In the genomic region with DNA sequence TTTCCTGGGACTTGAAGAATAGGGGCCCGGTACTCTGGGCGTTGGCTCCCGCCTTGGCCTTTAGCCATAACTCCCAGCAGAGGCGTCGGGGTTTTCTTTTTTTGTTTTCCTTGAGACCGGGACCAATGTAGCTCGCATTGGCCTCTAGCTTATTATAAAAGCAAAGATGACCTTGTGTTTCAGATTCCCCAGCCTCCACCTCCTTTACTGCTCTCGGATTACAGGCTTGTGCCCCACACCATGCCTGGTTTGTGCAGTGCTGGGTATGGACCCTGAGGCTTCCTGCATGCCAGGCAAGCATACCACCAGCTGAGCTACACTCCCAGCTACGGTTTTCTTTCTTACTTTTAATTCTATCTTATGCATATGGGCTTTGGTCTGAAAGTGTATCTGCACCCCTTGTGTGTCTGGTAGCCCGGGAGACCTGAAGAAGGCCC, we compare ENCODE assay signal across 8 mouse cellular contexts. TPM values are rescaled to one million over a fixed set of nuclear protein-coding genes. Genes with fewer than 3 reads are reported as not detected.
DNase-seq lines count a peak whose midpoint lies in the region; ATAC-seq and TF ChIP-seq lines count a peak whose summit lies in the region.

No protein-coding gene starts in this region.

- H3K4me3 ChIP-seq in kidney, embryonic 16.5 days (ENCODE audit: low read length) = peak overlapping the region; percentile 56
- peak overlapping the region; percentile 58 for H3K4me3 ChIP-seq in embryonic facial prominence, embryonic 14.5 days (ENCODE audit: low read depth, low read length)
- peak overlapping the region; percentile 54 for H3K4me3 ChIP-seq in hindbrain, postnatal 0 days (ENCODE audit: low read length)
- H3K4me3 ChIP-seq in midbrain, embryonic 15.5 days = peak overlapping the region; percentile 55
- no peak overlapping the region for H3K4me3 ChIP-seq in cerebellum, adult 2 months (replicated peaks; ENCODE audit: insufficient read depth, low read depth, low read length)

- no peak for DNase-seq in kidney, adult 18-20 months
- no peak for DNase-seq in embryonic facial prominence, embryonic 14.5 days (ENCODE audit: low spot score)
- no peak for DNase-seq in hindbrain, postnatal 0 days (ENCODE audit: low spot score)
- no peak for DNase-seq in left cerebral cortex, postnatal 25 days (ENCODE audit: low spot score in 2 of 2)
- no peak for DNase-seq in cerebellum, adult 2 months
- DNase-seq in gastrocnemius, postnatal 14 days = no peak

- peak overlapping the region; percentile 99 for H3K4me2 ChIP-seq in kidney, embryonic 16.5 days (replicated peaks; ENCODE audit: low read depth, low read length)
- peak overlapping the region; percentile 98 for H3K4me2 ChIP-seq in embryonic facial prominence, embryonic 14.5 days (ENCODE audit: low read depth, low read length)
- H3K4me2 ChIP-seq in hindbrain, postnatal 0 days (ENCODE audit: low read depth, low read length) = peak overlapping the region; percentile 94
- peak overlapping the region; percentile 94 for H3K4me2 ChIP-seq in midbrain, embryonic 15.5 days

- no peak for TF ChIP-seq POLR2A in cerebellum, adult 2 months (IDR thresholded peaks at IDR 0.05; ENCODE audit: borderline replicate concordance, insufficient read depth, low read length)

- no peak for TF ChIP-seq CTCF in hindbrain, postnatal 0 days (IDR thresholded peaks at IDR 0.05; ENCODE audit: low read depth)
- no peak for TF ChIP-seq CTCF in cerebellum, adult 2 months (IDR thresholded peaks at IDR 0.05; ENCODE audit: borderline replicate concordance, insufficient read depth, low read depth, low read length)

- peak overlapping the region; percentile 44 for H3K9ac ChIP-seq in kidney, embryonic 16.5 days (replicated peaks; ENCODE audit: low read length)
- peak overlapping the region; percentile 41 for H3K9ac ChIP-seq in embryonic facial prominence, embryonic 14.5 days (ENCODE audit: low read depth, low read length)
- 0 out of 2 replicates have a peak overlapping the region, but pooled peaks have one; percentile 63 for H3K9ac ChIP-seq in hindbrain, postnatal 0 days (replicated peaks; ENCODE audit: low read length)
- H3K9ac ChIP-seq in midbrain, embryonic 15.5 days = no peak overlapping the region

- H3K27ac ChIP-seq in kidney, embryonic 16.5 days (ENCODE audit: low read length) = peak overlapping the region; percentile 41
- peak overlapping the region; percentile 66 for H3K27ac ChIP-seq in embryonic facial prominence, embryonic 14.5 days (replicated peaks; ENCODE audit: low read depth, low read length)
- H3K27ac ChIP-seq in hindbrain, postnatal 0 days = no peak overlapping the region
- 0 out of 2 replicates have a peak overlapping the region, but pooled peaks have one; percentile 40 for H3K27ac ChIP-seq in midbrain, embryonic 15.5 days
- no peak overlapping the region for H3K27ac ChIP-seq in cerebellum, adult 2 months (ENCODE audit: insufficient read depth, low read length)

- no peaks in the 10 kb centered on the region for H3K27me3 ChIP-seq in kidney, embryonic 16.5 days (ENCODE audit: insufficient read depth, low read length)
- no peaks in the 10 kb centered on the region for H3K27me3 ChIP-seq in embryonic facial prominence, embryonic 14.5 days (replicated peaks; ENCODE audit: control insufficient read depth, insufficient read depth, low read length)
- H3K27me3 ChIP-seq in hindbrain, postnatal 0 days (ENCODE audit: insufficient read depth, low read length) = no peaks in the 10 kb centered on the region
- 0 out of 2 replicates have a peak, but pooled peaks cover 3% of the 10 kb centered on the region for H3K27me3 ChIP-seq in midbrain, embryonic 15.5 days (replicated peaks)
- no peaks in the 10 kb centered on the region for H3K27me3 ChIP-seq in cerebellum, adult 2 months (ENCODE audit: control insufficient read depth, insufficient read depth, low read length)

- no peaks in the 10 kb centered on the region for H3K36me3 ChIP-seq in kidney, embryonic 16.5 days (ENCODE audit: insufficient read depth, low read length)
- H3K36me3 ChIP-seq in embryonic facial prominence, embryonic 14.5 days (ENCODE audit: control insufficient read depth, insufficient read depth, low read length) = no peaks in the 10 kb centered on the region
- H3K36me3 ChIP-seq in hindbrain, postnatal 0 days (ENCODE audit: insufficient read depth, low read length) = no peaks in the 10 kb centered on the region
- H3K36me3 ChIP-seq in midbrain, embryonic 15.5 days (replicated peaks) = no peaks in the 10 kb centered on the region

- peak; percentile 62 for ATAC-seq in kidney, embryonic 16.5 days (ENCODE audit: low FRiP score, low TSS enrichment)
- ATAC-seq in embryonic facial prominence, embryonic 14.5 days (ENCODE audit: low read depth) = peak; percentile 67
- peak; percentile 45 for ATAC-seq in hindbrain, postnatal 0 days
- peak; percentile 51 for ATAC-seq in midbrain, embryonic 15.5 days (replicated peaks)

- 13% methylated on average over 10 of the region's 10 CpGs for WGBS in kidney, embryonic 16.5 days
- 10% methylated on average over 10 of the region's 10 CpGs for WGBS in embryonic facial prominence, embryonic 14.5 days
- 8% methylated on average over 10 of the region's 10 CpGs for WGBS in hindbrain, postnatal 0 days
- WGBS in midbrain, embryonic 15.5 days = 11% methylated on average over 10 of the region's 10 CpGs
- WGBS in cerebellum, adult 2 months = 21% methylated on average over 10 of the region's 10 CpGs

- intact Hi-C loops in left cerebral cortex, postnatal 25 days (cut with DNase I) = no loop called here
- intact Hi-C loops in gastrocnemius, postnatal 14 days (cut with DNase I; ENCODE audit: low total_unique reads) = no loop called here

- H3K4me1 ChIP-seq in kidney, embryonic 16.5 days (ENCODE audit: insufficient read depth, low read length) = peaks cover 36% of the 10 kb centered on the region
- H3K4me1 ChIP-seq in embryonic facial prominence, embryonic 14.5 days (ENCODE audit: control insufficient read depth, insufficient read depth, low read length) = peaks cover 34% of the 10 kb centered on the region
- H3K4me1 ChIP-seq in hindbrain, postnatal 0 days (ENCODE audit: insufficient read depth, low read length) = peaks cover 25% of the 10 kb centered on the region; the same call in 1 of the 2 replicates
- peaks cover 41% of the 10 kb centered on the region for H3K4me1 ChIP-seq in midbrain, embryonic 15.5 days
- peaks cover under 1% of the 10 kb centered on the region for H3K4me1 ChIP-seq in cerebellum, adult 2 months (ENCODE audit: control insufficient read depth, insufficient read depth, low read length)

- no peaks in the 10 kb centered on the region for H3K9me3 ChIP-seq in kidney, embryonic 16.5 days (ENCODE audit: low read length)
- H3K9me3 ChIP-seq in embryonic facial prominence, embryonic 14.5 days (ENCODE audit: control insufficient read depth, low read length) = no peaks in the 10 kb centered on the region
- no peaks in the 10 kb centered on the region for H3K9me3 ChIP-seq in hindbrain, postnatal 0 days (ENCODE audit: low read length)
- no peaks in the 10 kb centered on the region for H3K9me3 ChIP-seq in midbrain, embryonic 15.5 days

RNA-seq across cellular contexts. Expression of gene Micall2, which starts 0.4 kb away (rescaled TPM):
- polyA plus RNA-seq in kidney, embryonic 16.5 days (2015; fragmentation: Nextera tagmentation; extraction: Ambion mirVana) = 5.4 TPM in 2 replicates
- 5.5 and 5.8 TPM in 2 replicates for polyA plus RNA-seq in embryonic facial prominence, embryonic 14.5 days (2014; fragmentation: Nextera tagmentation; extraction: Ambion mirVana)
- 11.0 and 13.9 TPM in 2 replicates for total RNA-seq in hindbrain, postnatal 0 days (2014; rRNA removed)
- 8.8 and 10.7 TPM in 2 replicates for polyA plus RNA-seq in hindbrain, postnatal 0 days (2015; fragmentation: Nextera tagmentation; extraction: Ambion mirVana)
- polyA plus RNA-seq in midbrain, embryonic 15.5 days (2015; fragmentation: Nextera tagmentation; extraction: Ambion mirVana) = 12.2 and 14.0 TPM in 2 replicates
- 1 to 10 TPM; 2.0 to 2.4 TPM for total RNA-seq in left cerebral cortex, postnatal 25 days (2021)
- 2.6 and 2.7 TPM in 2 replicates for polyA plus RNA-seq in cerebellum, adult 2 months (2012; rRNA removed)
- total RNA-seq in gastrocnemius, postnatal 14 days (2021) = 1 to 10 TPM; 3.0 to 3.1 TPM

RNA-seq across cellular contexts. Expression of gene Ints1, which starts 39.0 kb away (rescaled TPM):
- polyA plus RNA-seq in kidney, embryonic 16.5 days (2015; fragmentation: Nextera tagmentation; extraction: Ambion mirVana) = 28.3 and 30.4 TPM in 2 replicates
- polyA plus RNA-seq in embryonic facial prominence, embryonic 14.5 days (2014; fragmentation: Nextera tagmentation; extraction: Ambion mirVana) = 28.0 and 31.9 TPM in 2 replicates
- total RNA-seq in hindbrain, postnatal 0 days (2014; rRNA removed) = 126 and 158 TPM in 2 replicates
- 23.2 and 24.3 TPM in 2 replicates for polyA plus RNA-seq in hindbrain, postnatal 0 days (2015; fragmentation: Nextera tagmentation; extraction: Ambion mirVana)
- polyA plus RNA-seq in midbrain, embryonic 15.5 days (2015; fragmentation: Nextera tagmentation; extraction: Ambion mirVana) = 32.8 and 34.3 TPM in 2 replicates
- total RNA-seq in left cerebral cortex, postnatal 25 days (2021) = 10 to 100 TPM; 82.7 to 91.5 TPM
- polyA plus RNA-seq in cerebellum, adult 2 months (2012; rRNA removed) = 64.4 and 70.8 TPM in 2 replicates
- 10 to 100 TPM; 36.1 to 36.4 TPM for total RNA-seq in gastrocnemius, postnatal 14 days (2021)

RNA-seq across cellular contexts. Expression of gene Mafk, which starts 54.8 kb away (rescaled TPM):
- polyA plus RNA-seq in kidney, embryonic 16.5 days (2015; fragmentation: Nextera tagmentation; extraction: Ambion mirVana) = 12.2 and 13.3 TPM in 2 replicates
- polyA plus RNA-seq in embryonic facial prominence, embryonic 14.5 days (2014; fragmentation: Nextera tagmentation; extraction: Ambion mirVana) = 7.1 and 8.1 TPM in 2 replicates
- total RNA-seq in hindbrain, postnatal 0 days (2014; rRNA removed) = 12.9 and 13.1 TPM in 2 replicates
- polyA plus RNA-seq in hindbrain, postnatal 0 days (2015; fragmentation: Nextera tagmentation; extraction: Ambion mirVana) = 6.5 and 7.0 TPM in 2 replicates
- polyA plus RNA-seq in midbrain, embryonic 15.5 days (2015; fragmentation: Nextera tagmentation; extraction: Ambion mirVana) = 18.2 and 18.8 TPM in 2 replicates
- total RNA-seq in left cerebral cortex, postnatal 25 days (2021) = 1 to 10 TPM; 6.8 TPM
- 6.8 and 7.8 TPM in 2 replicates for polyA plus RNA-seq in cerebellum, adult 2 months (2012; rRNA removed)
- total RNA-seq in gastrocnemius, postnatal 14 days (2021) = 10 to 100 TPM; 11.1 to 13.6 TPM

Comparison
In these comparisons a context has a peak if more than half of its experiments do, and no peak if none do; other contexts are left out.
1. H3K27ac ChIP-seq: peak in kidney, embryonic 16.5 days (single experiment), embryonic facial prominence, embryonic 14.5 days (single experiment) and midbrain, embryonic 15.5 days (single experiment); none in hindbrain, postnatal 0 days (single experiment) and cerebellum, adult 2 months (single experiment).
2. Peak in every context shown above with its lines, with median percentiles within 50 percentile points of each other: ATAC-seq and H3K4me2 ChIP-seq.